Mouse (Mus musculus): Measurements from ENCODE around the gene Ddias. TPM values are rescaled to one million over a fixed set of nuclear protein-coding genes. Genes with fewer than 3 reads are reported as not detected.
A peak's percentile ranks its signal among the peaks of the same experiment; 100 is the strongest.
"Not testable (repeated sequence)": the region's sequence is repeated elsewhere in the genome, so short reads cannot be mapped to it uniquely, and the experiment has no call there.

Gene Ddias
- polyA plus RNA-seq (2015; fragmentation: Nextera tagmentation; extraction: Ambion mirVana), result 5.7 and 6.3 TPM in 2 replicates

- H3K36me3 ChIP-seq, result no peaks in the 10 kb centered on the region
- H3K4me1 ChIP-seq (replicated peaks), result peaks cover 24% of the 10 kb centered on the region
- peak within 1 kb of the TSS; percentile 98 for H3K27ac ChIP-seq
- WGBS, result under 1% methylated on average over 53 of the region's 53 CpGs
- peak within 1 kb of the TSS; percentile 60 for H3K4me3 ChIP-seq
- H3K9me3 ChIP-seq, result no peaks in the 10 kb centered on the region
- peak within 1 kb of the TSS; percentile 64 for H3K4me2 ChIP-seq
- H3K9ac ChIP-seq, result peak within 1 kb of the TSS; percentile 82
- ATAC-seq (ENCODE audit: low FRiP score), result peak; percentile 92
- no peaks in the 10 kb centered on the region for H3K27me3 ChIP-seq
Observed at GRCm38 (mm10) chr7:92874116-92874675, at the start of gene Ddias, which contains the start of gene Prcp. Gene Ddias, minus strand, starts transcription at chr7:92874247. Gene Prcp, plus strand, starts transcription at chr7:92874470.

- Histone ChIP-seq H3K4me1 (replicated peaks) (no peaks in the 10 kb centered on the region), H3K9ac (no peak overlapping the region), H3K4me3 (no peak overlapping the region), H3K27ac (no peak overlapping the region), H3K36me3 (no peaks in the 10 kb centered on the region; the same call in 1 of the 2 replicates), H3K9me3 (no peaks in the 10 kb centered on the region), H3K4me2 (no peak overlapping the region), H3K27me3 (no peaks in the 10 kb centered on the region)
- no peak for ATAC-seq (ENCODE audit: low FRiP score)
- 75% methylated on average over 2 of the region's 2 CpGs for WGBS
Observed at GRCm38 (mm10) chr7:92920857-92921172, 46.8 kb upstream of the Ddias start.

GRCm38 (mm10) chr7:92920172-92920856 lies 46.3 kb upstream of the Ddias start:
- Histone ChIP-seq H3K27me3 (no peaks in the 10 kb centered on the region), H3K36me3 (no peaks in the 10 kb centered on the region; the same call in 1 of the 2 replicates), H3K27ac (no peak overlapping the region), H3K4me2 (no peak overlapping the region), H3K4me1 (replicated peaks) (no peaks in the 10 kb centered on the region), H3K9ac (no peak overlapping the region), H3K9me3 (no peaks in the 10 kb centered on the region), H3K4me3 (no peak overlapping the region)
- WGBS, result 84% methylated on average over 6 of the region's 6 CpGs
- ATAC-seq (ENCODE audit: low FRiP score), result no peak

- not testable (repeated sequence) for H3K36me3 ChIP-seq; H3K27ac ChIP-seq; H3K9ac ChIP-seq; H3K4me3 ChIP-seq; H3K9me3 ChIP-seq; H3K27me3 ChIP-seq; H3K4me1 ChIP-seq (replicated peaks); H3K4me2 ChIP-seq
- peak; percentile 12; the same call in 1 of the 2 replicates for ATAC-seq (ENCODE audit: low FRiP score)
- 57% methylated on average over 7 of the region's 7 CpGs for WGBS
Observed at GRCm38 (mm10) chr7:92904285-92904684, 30.2 kb upstream of the Ddias start.

GRCm38 (mm10) chr7:92903360-92904038 lies 29.5 kb upstream of the Ddias start:
- peak; percentile 90 for ATAC-seq (ENCODE audit: low FRiP score)
- H3K4me2 ChIP-seq, result no peak overlapping the region
- 57% methylated on average over 7 of the region's 7 CpGs for WGBS
- H3K9ac ChIP-seq, result no peak overlapping the region
- H3K36me3 ChIP-seq, result no peaks in the 10 kb centered on the region
- no peaks in the 10 kb centered on the region for H3K27me3 ChIP-seq
- no peak overlapping the region for H3K4me3 ChIP-seq
- no peak overlapping the region for H3K27ac ChIP-seq
- H3K4me1 ChIP-seq (replicated peaks), result no peaks in the 10 kb centered on the region
- H3K9me3 ChIP-seq, result no peaks in the 10 kb centered on the region

- ATAC-seq (ENCODE audit: low FRiP score), result no peak
- Histone ChIP-seq H3K27ac (no peak overlapping the region), H3K36me3 (no peaks in the 10 kb centered on the region), H3K27me3 (no peaks in the 10 kb centered on the region), H3K4me3 (no peak overlapping the region), H3K4me2 (no peak overlapping the region), H3K4me1 (replicated peaks) (no peaks in the 10 kb centered on the region), H3K9me3 (no peaks in the 10 kb centered on the region), H3K9ac (no peak overlapping the region)
- 62% methylated on average over 2 of the region's 2 CpGs for WGBS
Observed at GRCm38 (mm10) chr7:92897021-92897420, 23.0 kb upstream of the Ddias start.

GRCm38 (mm10) chr7:92896036-92896435 lies 22.0 kb upstream of the Ddias start:
- H3K27me3 ChIP-seq, result no peaks in the 10 kb centered on the region
- no peaks in the 10 kb centered on the region for H3K9me3 ChIP-seq
- no peak overlapping the region for H3K4me3 ChIP-seq
- no peak overlapping the region for H3K9ac ChIP-seq
- no peaks in the 10 kb centered on the region for H3K4me1 ChIP-seq (replicated peaks)
- 86% methylated on average over 5 of the region's 5 CpGs for WGBS
- H3K4me2 ChIP-seq, result no peak overlapping the region
- no peaks in the 10 kb centered on the region for H3K36me3 ChIP-seq
- ATAC-seq (ENCODE audit: low FRiP score), result no peak
- H3K27ac ChIP-seq, result no peak overlapping the region

- ATAC-seq (ENCODE audit: low FRiP score), result no peak
- no peak overlapping the region for H3K4me3 ChIP-seq
- H3K9ac ChIP-seq, result no peak overlapping the region
- H3K27ac ChIP-seq, result no peak overlapping the region
- no peak overlapping the region for H3K4me2 ChIP-seq
- WGBS, result 58% methylated on average over 3 of the region's 3 CpGs
- H3K36me3 ChIP-seq, result no peaks in the 10 kb centered on the region
- no peaks in the 10 kb centered on the region for H3K9me3 ChIP-seq
- H3K4me1 ChIP-seq (replicated peaks), result no peaks in the 10 kb centered on the region
- no peaks in the 10 kb centered on the region for H3K27me3 ChIP-seq
Observed at GRCm38 (mm10) chr7:92893478-92893877, 19.4 kb upstream of the Ddias start.

GRCm38 (mm10) chr7:92890618-92891230 lies 16.7 kb upstream of the Ddias start:
- Histone ChIP-seq H3K27me3 (no peaks in the 10 kb centered on the region), H3K27ac (0 out of 2 replicates have a peak overlapping the region, but pooled peaks have one; percentile 9), H3K4me2 (no peak overlapping the region), H3K4me3 (no peak overlapping the region), H3K36me3 (no peaks in the 10 kb centered on the region; the same call in 1 of the 2 replicates), H3K9me3 (no peaks in the 10 kb centered on the region), H3K9ac (no peak overlapping the region), H3K4me1 (replicated peaks) (no peaks in the 10 kb centered on the region)
- no peak for ATAC-seq (ENCODE audit: low FRiP score)
- 52% methylated on average over 4 of the region's 4 CpGs for WGBS

GRCm38 (mm10) chr7:92890211-92890610 lies 16.2 kb upstream of the Ddias start:
- H3K9me3 ChIP-seq, result no peaks in the 10 kb centered on the region
- no peaks in the 10 kb centered on the region; the same call in 1 of the 2 replicates for H3K36me3 ChIP-seq
- ATAC-seq (ENCODE audit: low FRiP score), result no peak
- H3K4me3 ChIP-seq, result no peak overlapping the region
- H3K4me2 ChIP-seq, result no peak overlapping the region
- no peaks in the 10 kb centered on the region for H3K27me3 ChIP-seq
- 0 out of 2 replicates have a peak overlapping the region, but pooled peaks have one; percentile 9 for H3K27ac ChIP-seq
- WGBS, result 50% methylated on average over 1 of the region's 1 CpGs
- H3K4me1 ChIP-seq (replicated peaks), result no peaks in the 10 kb centered on the region
- no peak overlapping the region for H3K9ac ChIP-seq

GRCm38 (mm10) chr7:92887230-92887629 lies 13.2 kb upstream of the Ddias start:
- Histone ChIP-seq H3K9me3 (no peaks in the 10 kb centered on the region), H3K4me2 (no peak overlapping the region), H3K27ac (no peak overlapping the region), H3K9ac (no peak overlapping the region), H3K4me3 (no peak overlapping the region), H3K4me1 (replicated peaks) (no peaks in the 10 kb centered on the region), H3K36me3 (no peaks in the 10 kb centered on the region; the same call in 1 of the 2 replicates), H3K27me3 (no peaks in the 10 kb centered on the region)
- WGBS, result 97% methylated on average over 5 of the region's 5 CpGs
- no peak for ATAC-seq (ENCODE audit: low FRiP score)

GRCm38 (mm10) chr7:92886801-92887200 lies 12.8 kb upstream of the Ddias start:
- WGBS, result 83% methylated on average over 7 of the region's 7 CpGs
- no peak for ATAC-seq (ENCODE audit: low FRiP score)
- no peak overlapping the region for H3K27ac ChIP-seq
- H3K9ac ChIP-seq, result no peak overlapping the region
- H3K36me3 ChIP-seq, result no peaks in the 10 kb centered on the region; the same call in 1 of the 2 replicates
- no peaks in the 10 kb centered on the region for H3K27me3 ChIP-seq
- H3K4me3 ChIP-seq, result no peak overlapping the region
- no peak overlapping the region for H3K4me2 ChIP-seq
- no peaks in the 10 kb centered on the region for H3K4me1 ChIP-seq (replicated peaks)
- H3K9me3 ChIP-seq, result no peaks in the 10 kb centered on the region
